Mouse (Mus musculus): ENCODE measurements around the gene Pus7l.

Pus7l gene

DNA sequence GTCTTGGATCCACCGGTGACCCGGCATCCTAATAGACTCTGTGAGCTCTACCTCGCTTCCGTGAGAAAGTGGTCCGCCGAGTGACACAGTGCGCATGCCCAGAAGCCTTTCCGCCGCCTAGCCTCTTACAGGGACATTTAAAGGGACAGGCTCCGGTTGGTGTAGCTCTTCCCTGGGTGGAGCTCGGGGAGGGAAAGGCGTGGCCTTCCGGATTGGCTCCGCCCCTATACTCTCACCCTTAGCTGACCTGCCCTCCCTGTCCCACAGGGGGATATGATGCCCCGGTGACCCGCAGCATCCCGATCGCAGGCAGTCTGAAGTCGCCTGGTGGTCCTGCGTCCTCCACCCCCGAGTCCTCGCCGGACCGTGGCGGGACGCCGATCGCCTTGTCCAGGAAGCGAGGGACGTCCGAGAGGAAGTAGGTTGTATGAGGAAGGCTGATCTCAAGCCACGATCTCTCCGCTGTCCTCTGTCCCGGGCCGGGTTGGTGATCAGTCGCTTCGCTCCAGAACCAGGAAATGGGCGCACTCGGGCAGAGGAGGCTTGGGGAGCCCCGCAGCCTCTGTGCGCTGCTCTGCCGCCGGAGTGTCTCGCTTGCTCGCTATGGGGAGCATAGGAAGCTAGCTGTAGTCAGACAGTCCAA, at the start of gene Pus7l, which contains the start of gene Irak4:
TSS of gene Pus7l (minus strand) at position 139 of the 643 bp plus-strand sequence.
TSS of gene Irak4 (plus strand) at position 235 of the 643 bp plus-strand sequence.
- peak; percentile 93 to 94 for DNase-seq (ENCODE audit: low spot score in 2 of 2)

DNA sequence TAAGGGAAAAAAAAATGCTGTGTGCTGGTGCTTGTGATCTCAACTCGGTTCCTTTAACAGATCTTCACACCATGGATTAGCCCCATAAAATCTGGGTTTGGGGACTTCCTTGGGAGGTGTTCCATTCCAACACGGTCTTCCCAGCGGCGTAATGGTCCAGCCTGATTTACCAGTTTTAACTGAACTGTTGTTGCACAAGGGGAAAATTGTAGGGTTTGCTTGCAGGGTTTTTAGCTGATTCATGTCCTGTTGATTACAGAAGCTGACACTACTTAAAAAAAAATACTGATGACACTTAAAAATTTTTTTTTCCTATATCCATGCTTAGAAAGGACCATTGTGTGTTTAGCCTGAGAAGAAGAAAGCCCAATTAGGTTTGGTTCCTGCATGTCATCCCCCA, 48.0 kb upstream of the Pus7l start:
- no peak for DNase-seq (ENCODE audit: low spot score in 2 of 2)

DNA sequence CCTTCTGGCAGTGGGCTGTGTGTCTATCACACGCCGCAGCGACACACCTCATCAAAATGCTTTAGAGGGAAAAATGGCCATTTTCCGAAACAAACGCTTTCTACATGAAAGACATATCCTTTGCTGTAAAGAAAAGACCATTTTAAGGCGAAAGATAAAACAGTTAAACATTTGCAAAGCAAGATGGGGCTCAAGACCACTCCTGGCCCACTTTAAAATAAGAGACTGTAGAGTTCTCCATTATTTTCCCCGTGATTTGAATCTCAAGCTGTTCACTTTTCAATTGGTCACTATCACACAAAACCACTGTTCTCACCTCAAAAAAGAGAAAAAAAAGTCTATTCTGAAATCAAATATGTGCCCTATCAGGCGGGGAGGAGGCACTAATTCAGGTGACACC, 46.7 kb upstream of the Pus7l start:
- no peak for DNase-seq (ENCODE audit: low spot score in 2 of 2)

DNA sequence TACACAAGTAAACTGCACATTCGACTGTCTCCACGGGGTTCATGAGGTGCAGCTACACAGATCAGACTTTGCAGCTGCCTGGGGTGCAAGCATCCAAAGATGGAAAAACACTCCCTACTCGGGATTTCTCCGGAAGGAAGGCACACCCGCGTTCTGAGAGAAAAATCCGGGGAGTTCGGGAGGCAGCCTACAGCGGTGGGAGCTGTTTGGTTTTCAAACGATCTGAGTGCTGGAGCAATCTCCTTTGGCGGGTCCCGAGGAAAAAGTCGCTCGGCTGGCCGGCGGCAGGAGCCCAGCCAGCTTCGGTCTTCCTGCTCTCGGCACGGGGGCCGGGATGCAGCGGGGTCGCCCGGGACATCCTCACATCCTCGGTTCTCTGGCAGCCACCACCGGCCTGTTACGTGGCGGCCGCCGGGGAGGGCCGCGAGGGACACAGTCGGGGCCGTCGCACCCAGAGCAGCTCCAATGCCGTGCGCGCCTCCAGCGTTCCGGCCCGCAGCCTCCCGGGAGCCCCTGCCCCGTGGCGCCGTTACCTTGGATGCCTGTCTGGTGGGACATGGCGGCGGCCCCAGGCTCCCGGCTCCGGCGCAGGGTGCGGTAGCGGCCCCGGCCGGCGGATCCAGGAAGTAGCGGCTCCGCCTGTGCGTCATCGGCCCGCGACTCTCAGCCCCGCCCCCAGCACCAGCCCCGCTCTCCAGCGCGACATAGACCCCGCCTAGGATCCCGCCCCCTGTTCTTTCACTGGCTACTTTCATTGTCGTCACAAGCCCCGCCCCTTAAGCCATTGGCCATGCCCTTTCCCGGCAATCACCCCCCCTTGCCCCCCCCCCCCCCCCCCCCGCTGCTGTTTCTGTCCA, 46.1 kb upstream of the Pus7l start, which contains the start of gene Twf1:
TSS of gene Twf1 (minus strand) at position 671 of the 857 bp plus-strand sequence.
- DNase-seq (ENCODE audit: low spot score in 2 of 2), result peak; percentile 97 to 98

DNA sequence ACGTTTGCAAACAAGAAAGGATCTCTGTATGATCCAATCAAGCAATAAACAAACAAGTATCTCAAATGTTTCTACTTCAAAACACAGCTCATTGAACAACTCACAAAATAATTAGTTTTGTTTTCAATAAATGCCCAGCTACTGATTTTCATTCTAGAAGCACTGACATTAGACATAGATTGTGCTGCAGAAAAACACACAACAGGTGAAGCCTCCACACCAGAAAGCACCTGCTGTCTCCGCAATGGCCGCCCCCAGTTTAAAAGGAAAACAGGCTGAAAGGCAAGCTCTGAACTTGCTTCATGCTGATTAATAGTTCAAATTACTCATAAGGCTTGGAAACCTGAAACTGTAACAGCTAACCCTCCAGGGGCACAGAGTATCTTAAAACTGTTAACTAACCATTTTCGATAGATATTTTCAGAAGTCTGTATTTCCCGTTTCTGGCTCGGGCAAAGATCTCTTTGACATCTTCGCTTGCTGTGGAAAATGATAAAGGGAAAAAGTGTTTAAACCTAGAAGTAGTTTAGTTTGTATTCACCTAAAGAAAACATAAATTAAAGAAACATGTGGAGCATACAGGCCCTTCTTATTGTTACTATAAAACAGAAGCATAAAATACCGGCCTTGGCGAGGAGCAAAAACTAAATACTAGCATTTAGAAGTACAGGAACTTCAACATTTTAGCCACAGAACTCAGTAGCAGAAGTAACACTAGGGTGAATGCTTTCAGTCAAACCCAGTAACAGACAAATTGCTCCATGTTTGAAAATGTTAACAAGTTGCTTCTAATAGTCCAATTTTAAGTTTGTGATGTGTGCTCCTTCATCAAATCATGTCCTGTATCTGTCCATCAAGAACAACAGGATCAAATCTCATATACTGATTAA, 44.7 kb upstream of the Pus7l start:
- DNase-seq (ENCODE audit: low spot score in 2 of 2), result no peak

DNA sequence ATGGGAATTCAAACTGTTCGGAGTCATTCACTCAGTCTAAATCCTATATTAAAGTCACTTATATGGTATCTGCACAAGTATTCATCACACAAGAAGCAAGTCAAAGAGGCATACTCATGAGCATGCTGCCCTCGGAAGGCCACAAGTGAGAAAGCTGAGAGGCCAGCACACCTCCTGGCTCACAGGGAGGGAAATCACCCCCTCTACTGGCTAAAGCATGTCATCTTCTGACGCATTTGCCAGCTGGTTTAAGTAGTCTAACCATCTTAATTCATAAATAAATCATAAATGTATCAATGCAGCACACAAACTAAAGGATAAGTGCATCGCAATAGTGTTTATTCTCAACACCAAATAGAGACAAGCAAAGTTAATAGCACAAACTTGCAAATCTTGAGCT, 41.4 kb upstream of the Pus7l start:
- no peak for DNase-seq (ENCODE audit: low spot score in 2 of 2)

DNA sequence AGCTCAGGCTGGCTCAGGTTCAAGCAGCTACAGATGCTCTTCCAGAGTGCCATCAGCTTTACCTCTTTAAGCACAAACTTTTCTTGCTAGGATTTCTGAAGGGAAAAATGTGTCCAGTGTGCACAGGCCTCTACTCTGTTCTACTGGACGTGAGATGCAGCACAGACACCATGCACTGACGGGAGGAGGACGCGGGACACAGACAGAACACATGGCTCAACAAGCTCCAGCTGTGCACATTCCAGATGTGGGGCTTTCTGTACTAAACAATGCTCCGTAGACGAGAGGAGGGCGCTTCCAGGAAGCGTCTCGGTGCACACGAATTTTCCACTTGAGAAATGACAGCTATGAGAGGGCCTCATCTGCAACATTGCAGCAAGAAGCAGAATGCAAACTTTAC, 39.8 kb upstream of the Pus7l start:
- DNase-seq (ENCODE audit: low spot score in 2 of 2), result no peak

DNA sequence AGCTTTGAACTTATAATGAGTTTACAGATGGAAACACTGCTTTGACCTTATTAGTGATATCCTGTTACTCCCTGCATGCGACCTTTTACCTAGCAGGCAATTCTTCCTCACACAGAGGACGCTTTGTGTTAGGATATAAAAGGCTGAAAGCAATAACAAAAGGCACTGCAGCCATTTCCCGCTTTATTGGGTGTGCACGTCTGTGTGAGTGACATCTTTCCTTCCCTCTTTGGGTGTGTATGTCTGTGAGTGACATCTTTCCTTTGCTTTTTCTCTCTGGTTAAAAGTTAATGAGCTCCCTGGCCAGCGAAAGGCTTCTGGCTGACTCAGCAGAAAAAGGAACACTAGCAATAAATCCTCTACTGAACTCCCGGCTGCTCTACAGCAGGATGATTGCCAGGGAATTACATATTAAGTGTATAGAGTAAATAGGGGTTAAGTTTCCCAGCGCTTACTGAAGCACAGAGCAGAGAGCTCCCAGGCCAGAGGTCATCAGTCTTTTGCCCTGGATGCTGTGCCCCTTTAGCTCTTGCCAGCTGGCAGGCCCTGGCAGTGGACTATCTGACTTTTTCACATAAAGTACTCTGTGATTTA, 38.8 kb upstream of the Pus7l start:
- no peak for DNase-seq (ENCODE audit: low spot score in 2 of 2)

DNA sequence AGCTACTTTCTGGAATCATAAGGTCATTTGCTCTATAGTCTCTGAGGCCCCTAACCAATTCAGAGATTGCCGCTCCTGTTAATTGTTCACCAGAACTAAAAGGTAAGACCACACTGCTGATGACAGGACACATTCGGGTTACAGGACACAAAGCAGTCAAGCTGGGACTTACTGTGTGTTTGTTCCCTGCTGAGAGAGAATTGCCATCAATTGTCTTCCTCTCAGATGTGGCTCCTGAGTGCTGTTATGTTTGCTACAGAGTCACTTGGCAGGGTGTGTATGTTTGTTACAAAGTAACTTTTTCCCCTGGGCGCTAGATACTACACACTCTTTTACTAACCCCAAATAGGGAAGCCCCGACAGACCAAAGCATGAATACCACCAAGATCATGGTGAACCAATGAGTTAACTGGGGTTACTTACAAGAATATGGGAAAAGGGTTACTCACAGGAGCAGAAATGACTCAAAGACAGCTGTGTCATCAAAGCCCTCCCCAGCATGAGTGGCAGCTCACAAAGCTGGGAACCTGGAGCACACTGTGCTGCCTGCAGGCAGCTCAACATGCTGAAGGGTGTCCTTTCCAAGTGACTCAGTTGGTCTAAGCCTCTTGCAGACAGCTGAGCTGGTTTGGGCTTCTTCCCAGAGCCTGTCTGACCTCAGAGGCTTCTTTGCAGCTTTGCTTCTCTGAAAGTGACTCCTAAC, 31.4 kb upstream of the Pus7l start:
- DNase-seq (ENCODE audit: low spot score in 2 of 2), result no peak

DNA sequence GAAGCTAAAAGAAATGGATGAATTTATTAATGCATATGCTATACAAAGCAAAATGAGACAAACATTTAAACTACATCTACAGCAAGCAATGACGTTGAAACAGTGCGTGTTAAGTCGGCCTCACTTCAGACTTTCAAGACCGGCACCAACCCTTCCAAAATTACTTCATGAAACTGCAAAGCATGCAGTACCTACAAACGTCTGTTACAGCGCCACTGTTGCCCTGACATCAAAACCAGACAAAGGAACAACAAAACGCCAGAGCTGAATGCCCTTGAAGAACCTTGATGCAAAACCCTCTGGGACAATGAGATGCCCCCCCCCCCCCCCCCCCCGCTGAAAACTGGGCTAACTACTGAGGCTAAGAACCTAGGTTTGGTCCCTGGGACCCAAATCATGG, 29.4 kb upstream of the Pus7l start:
- DNase-seq (ENCODE audit: low spot score in 2 of 2), result no peak

DNA sequence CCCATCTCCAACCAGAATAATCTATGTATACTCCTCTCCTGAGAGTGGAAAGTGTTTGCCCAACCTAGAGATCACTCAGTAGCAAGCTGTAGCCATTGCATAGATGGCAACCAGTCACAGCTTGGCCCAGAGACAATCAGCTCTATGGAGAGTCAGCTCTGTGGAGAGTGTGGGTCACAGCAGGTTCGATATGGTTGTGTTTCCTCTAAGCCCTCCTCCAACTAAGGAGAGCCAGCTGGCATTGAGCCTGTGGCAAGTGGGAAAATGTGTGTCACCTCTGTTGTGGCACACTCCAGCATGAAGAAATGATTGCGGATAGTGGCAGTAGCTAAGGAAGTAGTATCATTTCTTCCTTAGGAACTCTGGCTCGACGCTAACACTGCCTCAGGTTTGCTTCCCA, 28.2 kb upstream of the Pus7l start:
- no peak for DNase-seq (ENCODE audit: low spot score in 2 of 2)

DNA sequence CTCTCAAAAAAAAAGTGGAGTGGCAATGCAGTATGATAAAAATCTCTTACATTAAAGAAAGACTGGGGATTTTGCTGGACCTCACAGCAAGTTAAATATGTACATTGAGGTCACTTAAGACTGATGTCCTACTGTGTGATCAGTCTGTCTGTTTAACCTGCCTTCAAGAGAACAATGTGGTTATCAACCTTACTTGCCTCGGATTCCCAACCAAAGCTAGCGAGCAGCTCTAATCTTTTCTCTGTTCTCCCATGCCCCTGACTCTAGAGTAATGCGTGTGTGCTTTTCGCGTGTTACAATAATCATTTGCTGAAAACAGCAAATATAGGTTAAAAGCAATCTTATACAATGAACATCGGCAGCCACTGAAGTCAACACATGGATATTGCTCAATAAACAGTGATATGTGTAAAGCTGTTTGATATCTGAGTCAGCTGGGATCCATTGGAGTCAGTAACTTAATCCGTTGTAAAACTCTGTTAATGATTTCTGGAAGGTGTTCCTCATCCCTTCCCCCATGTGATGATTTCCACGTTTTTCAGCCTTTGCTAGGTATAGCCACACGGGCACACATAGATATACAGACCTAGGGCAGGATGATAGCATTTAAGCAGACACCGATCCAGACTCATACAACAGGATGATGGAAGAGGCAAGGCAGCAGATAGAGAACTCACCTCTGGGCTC, 25.3 kb upstream of the Pus7l start:
- no peak for DNase-seq (ENCODE audit: low spot score in 2 of 2)

DNA sequence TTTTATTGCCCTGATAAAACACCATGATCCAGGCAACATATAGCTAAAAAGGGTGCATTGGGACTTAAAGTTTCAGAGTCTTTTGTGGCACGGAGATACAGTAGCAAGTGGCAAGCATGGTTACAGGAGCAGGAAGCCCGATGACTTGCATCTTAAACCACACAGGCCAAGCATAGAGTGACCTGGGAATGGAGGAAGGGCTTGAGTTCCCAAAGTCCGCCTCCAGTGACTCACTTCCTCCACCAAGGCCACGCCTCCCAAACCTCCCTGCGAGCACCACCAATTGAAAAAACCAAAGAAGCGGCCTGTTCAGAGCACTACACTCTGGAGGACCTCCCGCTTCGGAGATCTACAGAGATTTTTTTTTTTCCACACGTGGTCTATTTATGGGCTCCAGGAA, 22.5 kb upstream of the Pus7l start:
- DNase-seq (ENCODE audit: low spot score in 2 of 2), result peak; percentile 18 to 37

DNA sequence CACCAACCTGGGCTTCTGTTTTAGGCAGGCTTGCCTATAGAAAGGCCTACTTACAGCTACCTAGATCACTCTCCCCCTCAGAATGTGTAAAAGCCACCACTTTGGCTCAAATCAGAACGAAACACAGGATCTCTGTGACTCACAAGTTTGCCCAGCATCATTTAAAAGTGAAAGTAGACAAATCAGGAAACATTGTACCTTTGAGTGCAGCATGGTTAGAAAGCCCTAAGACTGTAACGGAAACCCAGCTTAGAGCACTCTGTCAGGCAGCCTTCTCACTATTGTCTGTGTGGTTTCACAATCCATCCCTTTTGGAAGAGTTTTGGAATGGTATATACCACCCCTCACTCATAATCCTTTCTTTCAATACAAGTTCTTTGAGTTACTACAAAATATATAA, 21.6 kb upstream of the Pus7l start:
- DNase-seq (ENCODE audit: low spot score in 2 of 2), result no peak

DNA sequence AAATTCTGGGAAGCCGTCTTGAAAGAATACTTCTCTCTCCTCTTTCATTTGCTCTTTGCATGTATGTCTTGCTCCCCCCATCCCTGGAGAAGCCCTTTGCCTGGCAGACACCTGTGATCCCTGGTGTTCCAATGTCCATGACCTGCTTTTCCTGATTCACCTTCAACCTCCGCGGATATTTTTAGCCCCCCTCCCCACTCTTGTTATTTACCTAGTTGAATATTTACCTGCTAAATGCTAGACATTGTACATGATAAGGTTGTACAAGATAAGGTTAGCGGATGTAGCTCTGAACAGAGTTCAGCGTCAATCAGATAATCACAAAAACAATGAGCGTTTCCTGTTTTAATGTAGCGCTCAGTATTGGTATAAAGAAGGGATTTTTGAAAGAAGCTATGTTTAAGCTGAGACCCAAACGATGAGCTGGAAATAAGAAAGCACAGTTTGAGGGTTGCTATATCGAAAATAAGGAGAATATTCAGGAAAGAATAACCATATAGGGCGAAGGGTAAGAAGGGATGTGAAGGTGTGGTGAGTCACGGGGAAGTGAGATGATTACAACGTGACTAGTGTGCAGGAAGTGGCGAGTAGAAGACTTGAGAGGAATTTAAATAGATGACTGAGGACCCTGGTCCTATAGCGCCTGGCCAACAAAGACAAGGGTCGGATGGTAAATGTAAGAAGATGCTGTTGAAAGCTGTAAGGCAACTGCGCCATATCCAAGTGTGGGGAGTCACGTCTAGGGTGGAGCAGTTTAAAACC, 15.7 kb upstream of the Pus7l start:
- DNase-seq (ENCODE audit: low spot score in 2 of 2), result no peak

DNA sequence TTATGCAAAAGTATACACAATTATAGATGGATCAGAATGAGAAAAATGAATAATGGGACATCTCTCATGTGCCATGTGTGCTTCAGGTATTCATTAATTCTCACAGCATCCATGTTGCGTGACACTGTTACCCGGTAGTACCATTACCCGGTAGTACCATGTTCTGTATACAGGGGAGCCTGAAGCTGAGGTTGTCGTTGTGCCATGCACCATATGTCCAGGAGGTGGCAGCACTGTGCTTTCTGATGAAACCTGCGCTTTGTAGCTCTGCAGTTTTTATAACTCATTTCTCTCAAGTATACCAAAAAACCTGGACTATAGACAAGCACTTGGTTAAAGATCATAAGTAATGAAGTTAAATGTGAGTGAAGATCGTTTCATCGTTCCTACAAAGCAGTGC, 14.1 kb upstream of the Pus7l start:
- DNase-seq (ENCODE audit: low spot score in 2 of 2), result peak; percentile 74 to 83

DNA sequence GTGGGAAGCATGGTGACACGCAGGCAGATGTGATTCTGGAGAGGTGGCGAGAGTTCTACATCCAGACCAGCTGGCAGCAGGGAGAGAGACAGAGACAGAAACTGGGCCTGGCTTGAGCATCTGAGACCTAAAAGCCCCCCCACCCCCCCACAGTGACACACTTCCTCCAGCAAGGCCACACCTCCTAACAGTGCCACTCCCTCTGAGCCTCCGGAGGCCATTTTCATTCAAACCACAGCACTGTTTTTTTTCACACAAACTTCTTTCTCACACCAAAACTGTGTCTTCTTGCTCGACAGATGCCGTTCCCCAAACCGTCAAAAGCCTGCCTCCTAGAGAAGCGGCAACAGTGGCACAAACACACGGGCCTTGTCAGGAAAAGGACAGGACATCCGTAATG, 10.2 kb upstream of the Pus7l start:
- no peak for DNase-seq (ENCODE audit: low spot score in 2 of 2)

DNA sequence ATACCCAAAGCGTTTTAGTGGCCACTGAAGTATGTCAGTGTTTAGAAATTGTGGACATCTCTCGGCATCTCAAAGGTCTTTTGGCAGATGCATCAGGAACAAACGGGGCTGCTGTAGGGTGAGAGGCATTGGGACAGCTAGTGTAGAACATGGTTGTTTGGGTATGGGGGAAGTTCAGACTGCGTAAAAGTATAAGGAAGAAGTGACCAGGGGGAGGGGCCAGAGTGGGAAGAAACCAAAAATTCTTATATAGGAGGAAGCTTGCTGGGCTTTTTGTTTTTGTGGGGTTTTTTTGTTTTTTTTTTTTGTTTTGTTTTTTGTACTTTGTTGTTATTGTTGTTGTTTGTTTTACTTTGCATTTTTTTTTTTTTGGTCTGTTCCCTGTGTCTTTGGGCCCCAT, 1.5 kb upstream of the Pus7l start:
- DNase-seq (ENCODE audit: low spot score in 2 of 2), result no peak

DNA sequence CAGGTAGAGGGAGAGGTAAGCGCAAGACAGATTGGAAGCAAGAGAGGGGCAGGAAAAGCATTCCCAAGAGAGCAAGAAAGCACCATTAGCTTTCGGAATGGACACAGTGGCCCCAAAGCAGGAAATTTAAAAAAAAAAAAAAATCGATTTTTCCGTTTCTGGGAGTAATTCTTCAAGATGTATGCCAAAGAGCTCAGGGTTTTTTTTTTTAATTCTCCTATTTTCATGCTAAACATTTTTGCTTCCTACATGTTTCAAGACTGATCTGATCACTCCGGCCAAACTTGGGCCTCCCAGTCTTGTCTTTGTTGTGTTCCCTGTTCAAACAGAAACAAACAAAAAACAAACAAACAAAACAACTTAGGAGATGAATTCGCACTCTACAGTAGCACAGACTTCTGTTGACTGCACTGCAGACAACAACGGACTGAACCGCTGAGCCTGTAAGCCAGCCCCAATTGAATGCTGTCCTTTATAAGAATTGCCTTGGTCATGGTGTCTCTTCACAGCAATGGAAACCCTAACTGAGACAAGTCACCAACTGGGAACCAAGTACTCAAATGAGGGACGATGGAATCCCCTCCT, 797 bp upstream of the Pus7l start:
- DNase-seq (ENCODE audit: low spot score in 2 of 2), result no peak
